Mouse (Mus musculus): ENCODE measurements around the gene Pgam5.

DNA sequence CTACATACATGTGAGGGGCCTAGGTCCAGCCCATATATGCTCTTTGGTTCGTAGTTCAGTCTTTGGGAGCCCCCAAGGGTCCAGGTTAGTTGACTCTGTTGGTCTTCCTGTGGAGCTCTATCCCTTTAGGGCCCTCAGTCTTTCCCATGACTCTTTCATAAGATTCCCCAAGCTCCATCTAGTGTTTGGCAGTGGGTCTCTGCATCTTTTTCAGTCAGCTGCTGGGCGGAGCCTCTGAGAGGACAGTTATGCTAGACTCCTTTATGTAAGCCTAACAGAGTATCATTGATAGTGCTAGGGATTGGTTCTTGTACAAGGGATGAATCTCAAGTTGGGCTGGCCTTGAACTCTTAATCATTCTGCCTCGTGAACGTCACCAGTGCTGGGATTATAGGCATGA lies 49.4 kb downstream of the Pgam5 start:
- TF ChIP-seq CTCF (IDR thresholded peaks at IDR 0.05; ENCODE audit: insufficient read depth, low read length) (no peak), POLR2A (IDR thresholded peaks at IDR 0.05; ENCODE audit: borderline replicate concordance, extremely low read depth, low read depth, low read length) (no peak)
